Mouse (Mus musculus): ENCODE measurements around the gene Hectd2.

Gene Hectd2

GRCm38 (mm10) chr19:36646132-36646828 lies 91.8 kb downstream of the Hectd2 start:
- peak in 1 of 2 experiments; percentile 39 for DNase-seq (ENCODE audit: low spot score in 2 of 2)

GRCm38 (mm10) chr19:36652686-36653085 lies 98.2 kb downstream of the Hectd2 start:
- DNase-seq (ENCODE audit: low spot score in 2 of 2), result peak in 1 of 2 experiments; percentile 30

DNA sequence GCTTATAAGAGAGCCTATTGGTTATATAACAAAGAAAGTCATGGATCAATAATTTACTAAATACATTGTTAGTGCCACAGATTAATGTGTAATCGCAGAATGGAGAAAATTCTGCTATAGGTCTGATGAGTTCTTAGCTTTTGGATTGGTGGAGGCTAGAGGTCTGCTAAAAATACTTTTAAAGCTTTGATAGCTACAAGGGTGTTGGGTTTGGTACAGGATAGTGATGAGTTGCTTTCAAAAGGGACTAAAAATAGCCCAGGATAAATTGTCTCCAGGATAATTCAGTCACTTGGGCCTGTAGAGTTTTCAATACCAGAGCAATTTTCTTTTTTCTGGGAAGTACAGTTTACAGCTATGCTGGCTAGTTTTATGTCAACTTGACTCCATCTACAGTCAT lies 108.3 kb downstream of the Hectd2 start:
- DNase-seq (ENCODE audit: low spot score in 2 of 2), result no peak

- DNase-seq (ENCODE audit: low spot score in 2 of 2), result peak in 1 of 2 experiments; percentile 32
These were observed 109.5 kb downstream of the Hectd2 start for GRCm38 (mm10) chr19:36663918-36664317.

- DNase-seq (ENCODE audit: low spot score in 2 of 2), result peak in 1 of 2 experiments; percentile 15
These were observed 110.0 kb downstream of the Hectd2 start for GRCm38 (mm10) chr19:36664417-36664816.

- peak in 1 of 2 experiments; percentile 40 for DNase-seq (ENCODE audit: low spot score in 2 of 2)
These were observed 110.8 kb downstream of the Hectd2 start for GRCm38 (mm10) chr19:36665206-36665605.

GRCm38 (mm10) chr19:36665641-36666040 lies 111.2 kb downstream of the Hectd2 start:
- DNase-seq (ENCODE audit: low spot score in 2 of 2), result peak in 1 of 2 experiments; percentile 29

DNA sequence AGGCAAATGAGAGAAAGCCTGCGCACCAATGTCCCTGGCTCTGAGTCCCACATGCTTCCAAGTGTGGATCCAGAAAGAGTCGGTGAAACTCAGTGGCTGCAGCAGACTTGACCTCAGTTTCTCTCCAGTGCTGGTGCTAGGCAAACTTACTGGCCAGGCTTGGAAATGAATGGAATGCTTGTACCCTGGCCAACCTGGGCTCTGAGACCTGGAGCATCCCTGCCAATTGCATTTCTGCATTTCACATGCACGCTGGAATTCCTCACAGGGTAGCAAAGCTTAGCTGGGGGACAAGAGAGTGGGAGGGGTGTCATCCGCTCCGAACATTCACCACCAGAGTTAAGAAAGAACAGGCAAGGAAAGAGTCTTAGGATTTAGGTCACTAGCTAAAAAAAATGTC lies 112.0 kb downstream of the Hectd2 start:
- DNase-seq (ENCODE audit: low spot score in 2 of 2), result peak in 1 of 2 experiments; percentile 34

GRCm38 (mm10) chr19:36667368-36667767 lies 112.9 kb downstream of the Hectd2 start:
- peak in 1 of 2 experiments; percentile 35 for DNase-seq (ENCODE audit: low spot score in 2 of 2)

- DNase-seq (ENCODE audit: low spot score in 2 of 2), result no peak
These were observed 113.7 kb downstream of the Hectd2 start for GRCm38 (mm10) chr19:36668098-36668497.

- DNase-seq (ENCODE audit: low spot score in 2 of 2), result peak in 1 of 2 experiments; percentile 23
These were observed 114.6 kb downstream of the Hectd2 start for GRCm38 (mm10) chr19:36668881-36669639.

- DNase-seq (ENCODE audit: low spot score in 2 of 2), result peak in 1 of 2 experiments; percentile 26
These were observed 115.4 kb downstream of the Hectd2 start for GRCm38 (mm10) chr19:36669720-36670451.
